Mouse (Mus musculus) testis, postnatal 14 days (tissue): ENCODE data around the gene Pbx1.

Experiments used
- DNase-seq: peaks from one replicate; pipeline ENCODE4 v3.0.0; 2021; ENCODE audit warnings: low spot score

The Pbx1 gene

DNA sequence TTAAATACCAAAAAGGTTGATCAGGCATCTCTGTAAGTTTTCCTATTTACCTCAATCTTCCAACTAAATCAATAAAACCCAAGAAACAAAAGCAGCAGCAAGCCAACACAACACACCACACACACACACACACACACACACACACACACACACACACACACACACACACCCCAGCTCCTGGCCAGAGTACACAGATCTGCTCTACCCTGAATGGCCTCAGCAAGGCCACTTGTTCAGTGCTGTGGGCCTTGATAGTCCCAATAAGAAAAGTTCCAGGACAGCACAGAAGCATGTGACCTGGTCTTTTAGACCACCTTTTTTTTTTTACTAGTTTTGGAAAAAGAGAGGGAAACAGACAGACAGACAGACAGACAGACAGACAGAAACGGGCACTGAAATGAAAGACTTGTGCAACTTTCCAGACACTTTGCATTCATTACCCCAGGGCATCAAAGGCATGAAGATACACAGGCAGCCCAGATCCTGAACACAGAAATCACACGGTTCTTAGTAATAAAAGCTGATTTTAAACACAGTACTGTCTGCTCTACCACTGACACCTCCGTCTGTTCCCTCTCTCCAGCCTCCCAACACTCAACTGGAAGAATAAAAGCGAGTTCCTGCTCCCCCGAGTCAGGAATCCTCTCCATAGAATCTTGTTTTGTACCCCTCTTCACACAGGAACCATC lies 6.9 kb downstream of the Pbx1 start:
- no peak for DNase-seq

DNA sequence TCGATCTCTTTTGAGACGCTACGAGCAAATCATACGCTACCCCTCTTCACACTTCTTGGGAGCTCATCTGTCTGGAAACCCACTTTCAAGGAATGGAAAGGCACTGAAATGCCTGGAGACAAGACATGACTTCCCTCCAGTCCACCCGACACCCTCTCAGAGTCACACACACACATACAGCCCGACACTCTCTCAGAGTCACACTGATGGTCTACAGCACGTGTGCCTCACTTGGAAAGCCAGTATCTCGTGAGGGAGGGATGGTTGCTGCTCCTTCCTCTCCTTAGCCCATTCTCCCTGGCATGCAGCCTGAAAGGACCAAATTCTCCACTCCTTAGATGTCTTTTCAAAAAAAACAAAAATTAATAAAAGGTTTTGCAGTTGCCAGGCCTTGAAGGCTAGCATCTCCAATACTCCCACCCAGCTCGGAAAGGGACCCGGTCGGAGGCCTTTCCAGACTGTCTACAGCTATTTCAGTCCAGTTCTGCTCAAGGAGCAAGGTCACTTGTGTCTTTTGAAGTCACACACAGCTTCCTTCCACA lies 8.6 kb downstream of the Pbx1 start:
- DNase-seq, result no peak

DNA sequence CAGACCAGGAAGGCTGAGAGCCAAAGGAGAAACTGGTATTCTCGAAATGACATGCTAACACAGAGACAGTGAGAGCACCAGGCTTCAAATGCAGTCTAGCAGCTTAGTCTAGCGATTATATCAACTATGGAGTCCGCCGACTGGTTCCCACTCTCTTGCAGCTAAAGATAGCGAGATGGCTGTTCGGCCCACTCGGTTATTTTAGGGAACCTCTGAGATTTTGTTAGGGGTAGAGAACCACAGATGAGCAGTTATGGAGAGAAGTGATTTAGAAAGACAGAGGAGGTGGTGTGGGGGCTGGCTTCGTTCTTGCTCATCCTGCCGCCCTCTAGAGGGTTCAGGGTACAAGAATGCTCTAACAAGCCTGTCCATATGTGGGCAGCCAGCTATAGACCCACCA lies 13.2 kb downstream of the Pbx1 start:
- DNase-seq, result no peak

DNA sequence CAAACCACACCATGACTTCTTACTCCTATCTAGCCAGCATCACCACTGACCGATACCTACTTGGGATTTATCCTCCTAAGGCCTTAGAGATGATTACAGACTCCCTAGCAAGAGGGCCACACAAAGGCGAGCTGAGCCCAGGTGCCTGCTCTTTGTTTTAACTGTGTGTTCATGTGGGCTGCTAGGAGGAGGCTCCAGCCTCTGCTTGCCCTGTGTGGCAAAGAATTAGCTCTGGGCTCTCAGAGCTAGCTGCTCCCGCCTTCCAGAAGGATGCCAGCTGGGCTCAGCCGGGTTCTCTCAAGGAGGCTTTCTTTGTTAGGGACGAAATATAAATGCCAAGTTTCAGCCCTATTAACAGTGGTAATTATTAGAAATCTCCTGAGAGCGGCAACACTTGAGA lies 14.4 kb downstream of the Pbx1 start:
- no peak for DNase-seq

DNA sequence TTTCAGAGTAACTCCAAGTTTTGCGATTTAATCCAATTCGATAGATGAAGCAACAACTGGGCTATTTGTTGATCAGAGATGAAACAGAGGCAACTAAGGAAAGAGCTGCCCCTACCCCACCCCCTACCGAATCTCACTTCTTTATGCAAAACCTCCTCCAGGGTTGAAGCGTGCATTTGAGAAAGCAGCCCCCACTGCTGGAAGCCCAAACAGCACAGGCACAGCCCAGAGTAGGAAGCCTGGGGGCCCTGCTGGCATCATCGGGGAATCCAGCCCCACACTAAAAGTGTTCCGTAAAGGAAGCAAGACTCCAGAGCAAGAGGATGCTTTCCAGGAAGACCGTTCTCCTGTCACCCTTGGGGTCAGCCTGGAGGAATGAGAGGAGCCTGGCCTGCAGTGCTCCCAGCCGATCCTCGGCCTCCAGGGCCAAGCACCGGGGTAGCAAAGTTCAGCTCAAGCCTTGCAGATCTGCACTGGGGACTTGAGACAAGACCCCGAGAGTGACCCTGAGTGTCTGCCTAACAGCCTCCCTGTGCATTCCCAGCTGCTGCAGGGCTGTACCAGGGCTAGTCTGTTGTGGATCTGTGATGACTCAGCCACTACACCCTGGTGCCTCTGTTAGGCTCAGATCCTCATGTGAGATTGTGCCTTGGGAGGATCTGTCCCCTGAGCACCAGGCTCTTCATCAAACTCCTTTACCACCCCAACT lies 15.2 kb downstream of the Pbx1 start:
- no peak for DNase-seq

DNA sequence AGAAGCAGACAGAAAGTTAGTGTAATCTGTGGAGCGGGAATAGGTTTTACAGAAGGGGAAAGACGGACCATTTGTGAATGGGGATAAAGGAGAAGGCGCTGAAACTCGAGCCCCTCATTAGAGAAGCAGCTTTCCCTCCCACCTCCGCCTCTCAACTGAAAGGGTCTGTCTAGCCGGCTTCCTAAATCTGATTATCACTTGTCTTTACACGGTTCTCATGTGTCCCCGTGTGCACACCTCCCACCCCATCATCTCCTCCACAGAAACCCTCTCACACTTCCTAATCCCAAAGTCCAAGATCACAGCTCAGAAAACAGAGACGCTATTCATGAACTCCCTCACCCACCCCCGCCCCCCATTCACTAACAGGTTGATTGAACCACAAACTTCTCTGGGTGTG lies 21.5 kb downstream of the Pbx1 start:
- no peak for DNase-seq

DNA sequence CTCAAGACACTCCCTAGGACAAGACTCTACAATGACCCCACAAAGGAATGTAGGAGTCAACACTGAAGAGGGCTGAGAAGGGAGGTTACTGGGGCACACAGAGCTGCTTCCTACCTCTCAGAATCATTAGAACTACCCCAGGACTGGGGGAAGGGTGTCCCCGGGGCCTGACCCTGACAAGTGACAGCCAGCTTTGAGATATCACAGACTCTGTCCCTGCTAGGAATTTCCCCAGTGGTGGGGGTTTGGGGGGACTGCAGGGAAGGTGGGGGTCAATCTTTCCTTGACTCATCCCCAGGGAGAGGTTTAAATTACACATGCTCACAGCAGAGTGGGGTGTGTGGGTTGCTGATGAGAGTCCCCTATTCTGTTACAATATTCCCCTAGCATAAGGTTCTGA lies 22.0 kb downstream of the Pbx1 start:
- no peak for DNase-seq

DNA sequence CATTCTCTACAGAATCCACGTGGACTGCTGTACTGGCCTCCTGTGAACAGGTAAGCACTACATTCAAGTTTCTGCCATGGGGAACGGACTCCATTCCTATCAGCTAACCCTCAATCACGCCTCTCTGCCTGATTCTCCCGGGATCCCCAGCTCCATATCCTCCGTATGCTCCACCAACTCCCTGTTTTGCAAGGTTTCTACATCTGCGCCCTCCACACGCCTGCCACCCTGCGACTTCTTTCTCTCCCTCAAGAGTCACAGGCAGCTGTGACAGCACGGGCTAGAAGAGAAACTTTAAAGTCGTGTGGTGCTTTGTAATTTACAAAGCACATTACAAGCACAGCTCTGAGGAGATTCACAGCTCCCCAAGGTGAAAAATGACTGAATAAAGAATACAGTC lies 23.3 kb downstream of the Pbx1 start:
- DNase-seq, result no peak

DNA sequence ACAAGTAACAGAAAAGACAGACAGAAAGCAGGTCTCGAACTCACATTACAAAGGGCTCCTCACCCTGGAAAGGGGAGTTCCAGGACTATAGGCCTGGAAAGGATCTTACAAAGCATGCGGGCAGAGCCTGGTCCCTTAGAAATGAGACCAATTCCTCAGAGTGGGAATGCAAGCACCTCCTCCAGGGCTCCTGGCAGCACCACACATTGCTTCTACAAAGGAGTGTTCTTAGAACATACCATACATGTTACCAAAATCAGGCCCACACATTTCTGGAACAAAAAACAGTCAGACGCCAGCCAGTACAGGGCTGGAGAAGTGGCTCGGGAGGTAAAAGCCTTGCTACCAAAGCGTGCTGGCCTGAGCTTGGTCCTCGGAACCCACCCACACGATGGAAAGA lies 24.1 kb downstream of the Pbx1 start:
- no peak for DNase-seq

DNA sequence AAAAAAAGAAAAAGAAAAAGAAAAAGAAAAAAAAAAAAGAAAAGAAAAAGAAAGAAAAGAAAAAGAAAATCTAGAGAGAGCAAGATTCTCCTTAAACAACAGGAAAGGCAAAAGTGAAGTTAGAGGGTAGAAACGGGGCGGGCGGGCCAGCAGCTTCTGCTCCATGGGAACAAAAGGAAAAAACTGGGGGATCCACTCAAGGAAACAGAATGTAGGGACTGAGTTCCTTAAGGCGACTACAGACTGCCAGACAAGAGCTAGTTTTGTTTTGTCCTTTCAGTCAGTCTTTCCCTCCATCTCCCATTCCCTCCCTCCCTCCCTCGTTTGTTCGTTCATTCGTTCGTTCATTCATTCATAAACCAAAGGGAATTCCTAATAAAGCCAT lies 25.8 kb downstream of the Pbx1 start:
- no peak for DNase-seq

DNA sequence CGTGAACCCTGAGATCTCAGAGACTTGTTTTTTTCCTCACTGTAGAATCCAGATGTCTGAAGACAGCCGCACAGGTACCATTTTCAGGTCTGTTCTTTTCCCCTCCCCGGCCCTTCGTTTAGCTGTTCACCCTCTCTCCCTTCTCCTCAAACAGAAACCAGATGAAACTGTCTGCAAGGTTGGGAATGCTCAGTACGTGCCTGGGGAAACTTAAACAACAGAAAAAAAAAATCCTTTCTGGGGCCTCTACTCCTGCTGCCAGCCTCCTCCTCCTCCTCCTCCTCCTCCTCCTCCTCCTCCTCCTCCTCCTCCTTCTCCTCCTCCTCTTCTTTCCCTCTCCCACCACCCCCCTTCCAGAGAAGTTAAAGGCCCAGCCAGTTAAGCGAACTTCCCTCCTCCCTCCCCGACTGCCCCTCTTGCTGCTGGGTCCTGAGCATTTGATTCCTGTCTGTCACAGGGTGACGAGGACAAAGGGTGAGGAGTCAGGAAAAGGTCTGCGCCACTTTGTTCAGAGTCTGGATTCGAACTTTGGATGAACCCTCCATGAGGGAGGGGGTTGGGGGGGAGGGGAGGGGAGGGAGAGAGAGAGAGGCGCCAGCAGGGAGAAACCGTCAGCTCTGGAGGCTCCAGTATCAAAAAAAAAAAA lies 26.3 kb downstream of the Pbx1 start:
- DNase-seq, result peak; percentile 41

DNA sequence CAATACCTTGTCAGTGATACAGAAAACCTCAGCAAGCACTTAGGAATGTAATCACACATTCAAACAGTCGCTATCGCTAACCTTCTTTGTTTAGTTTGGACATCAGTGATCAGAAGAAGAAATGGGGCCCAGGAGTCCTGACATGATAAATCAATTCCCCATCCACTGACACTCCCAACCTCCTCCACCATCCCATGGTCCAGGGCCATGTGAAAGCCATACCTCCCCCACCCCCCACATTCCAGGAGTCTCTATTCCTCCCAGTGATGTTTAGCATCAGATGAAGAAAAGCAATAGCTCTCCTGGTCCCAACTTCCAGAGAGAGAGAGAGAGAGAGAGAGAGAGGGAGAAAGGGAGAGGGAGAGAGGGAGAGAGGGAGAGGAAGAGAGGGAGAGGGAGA lies 28.5 kb downstream of the Pbx1 start:
- no peak for DNase-seq

DNA sequence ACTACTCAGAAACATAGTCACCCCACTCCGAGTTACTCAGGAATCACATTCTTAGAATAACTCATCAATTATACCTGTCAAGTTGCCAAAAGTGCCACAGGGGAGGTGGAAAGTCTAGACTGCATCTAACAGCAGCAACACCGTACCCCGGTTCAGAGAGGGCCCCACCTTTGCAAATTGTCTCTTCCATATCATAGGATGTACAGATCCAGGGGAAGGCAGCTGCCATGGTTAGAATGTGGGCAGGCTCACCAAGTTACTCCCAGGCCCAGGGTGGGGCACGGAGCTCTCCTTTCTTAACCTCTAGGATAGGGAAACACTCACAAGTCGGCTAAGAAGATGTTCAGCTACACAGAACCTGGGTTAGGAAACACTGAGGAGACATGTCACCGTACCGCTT lies 29.4 kb downstream of the Pbx1 start:
- no peak for DNase-seq

DNA sequence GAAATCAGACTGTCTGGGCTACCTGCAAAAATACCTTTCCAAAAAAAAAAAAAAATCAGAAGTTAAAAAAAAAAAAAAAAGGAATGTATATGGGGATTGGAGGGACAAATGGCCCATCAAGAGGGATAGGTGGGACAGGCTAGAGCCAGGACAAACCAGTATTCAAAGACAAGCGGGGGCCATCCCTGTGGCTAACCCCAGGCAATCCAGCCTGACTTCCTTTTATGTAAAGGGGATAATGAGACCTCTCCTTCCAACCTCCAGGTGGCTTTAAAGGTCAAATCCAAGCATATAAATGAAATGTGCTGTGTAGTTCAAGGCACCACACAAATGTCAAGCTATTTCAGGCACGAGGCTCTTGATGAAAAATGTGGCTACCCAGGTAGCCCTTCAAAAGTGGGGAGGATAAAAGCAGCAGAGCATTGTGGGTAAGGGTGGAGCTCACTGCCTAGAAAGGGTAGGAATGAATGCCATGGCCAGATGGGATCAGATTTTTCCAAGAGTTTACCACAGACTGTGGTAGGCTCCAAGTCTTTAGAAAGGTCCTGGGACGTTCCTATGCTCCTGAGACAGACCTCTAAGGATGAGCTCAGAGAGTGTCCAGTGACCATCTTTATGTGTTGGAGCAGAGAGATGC lies 36.4 kb downstream of the Pbx1 start:
- DNase-seq, result no peak

DNA sequence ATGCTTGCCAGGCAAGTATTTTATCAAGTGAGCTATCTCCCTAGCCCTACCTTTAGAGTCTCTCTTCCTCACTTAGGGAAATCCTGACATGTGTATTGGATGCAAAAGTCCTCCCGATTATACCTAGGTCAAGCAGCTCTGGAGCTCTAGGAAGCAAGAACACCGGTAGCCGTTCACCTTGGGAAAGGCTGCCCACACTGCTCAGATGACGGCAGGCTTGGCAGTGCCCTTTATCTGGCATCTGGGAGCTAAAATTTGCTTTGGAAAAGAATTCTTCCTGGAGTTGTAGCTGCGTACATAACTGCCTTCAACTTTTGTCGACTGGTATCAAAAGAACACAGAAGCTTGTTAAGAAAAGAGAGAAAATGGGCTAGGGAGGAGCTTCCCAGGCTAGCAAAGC lies 37.5 kb downstream of the Pbx1 start:
- no peak for DNase-seq

DNA sequence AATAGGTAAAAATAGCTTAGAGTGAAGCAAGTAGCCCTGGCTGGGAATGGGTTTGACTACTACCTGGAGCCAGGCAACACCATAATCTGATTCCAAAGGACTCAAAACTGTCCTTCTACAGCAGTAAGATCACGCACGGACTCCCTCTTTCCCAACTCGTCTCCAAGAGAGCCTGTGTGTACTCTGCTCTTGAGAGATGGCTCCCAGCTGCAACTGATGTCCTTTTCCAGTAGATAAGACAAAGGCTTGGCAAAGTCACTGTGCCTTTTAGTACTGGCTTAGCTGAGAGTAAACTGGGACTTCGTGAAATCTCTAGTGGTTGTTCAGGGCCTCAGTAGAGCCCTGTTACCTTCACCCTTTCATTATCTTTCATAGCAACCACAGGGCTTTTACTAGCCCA lies 38.6 kb downstream of the Pbx1 start:
- peak; percentile 31 for DNase-seq

DNA sequence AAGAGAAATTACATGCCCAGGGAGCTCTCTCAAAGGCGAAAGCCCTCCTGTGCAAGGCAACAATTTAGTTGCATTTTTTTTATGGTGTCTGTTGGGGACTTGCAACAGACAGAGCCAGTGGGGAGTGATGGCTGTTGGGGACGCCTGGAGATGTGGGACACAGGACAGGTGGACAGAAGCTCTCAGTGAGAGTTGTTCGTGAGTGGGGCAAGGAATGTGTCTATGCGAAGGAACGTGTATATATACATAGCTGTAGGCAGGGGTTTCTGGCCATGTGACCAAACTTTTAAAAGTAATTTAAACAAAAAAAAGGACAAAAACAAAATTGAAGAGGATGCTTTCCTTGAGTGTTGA lies 39.6 kb downstream of the Pbx1 start:
- DNase-seq, result no peak

DNA sequence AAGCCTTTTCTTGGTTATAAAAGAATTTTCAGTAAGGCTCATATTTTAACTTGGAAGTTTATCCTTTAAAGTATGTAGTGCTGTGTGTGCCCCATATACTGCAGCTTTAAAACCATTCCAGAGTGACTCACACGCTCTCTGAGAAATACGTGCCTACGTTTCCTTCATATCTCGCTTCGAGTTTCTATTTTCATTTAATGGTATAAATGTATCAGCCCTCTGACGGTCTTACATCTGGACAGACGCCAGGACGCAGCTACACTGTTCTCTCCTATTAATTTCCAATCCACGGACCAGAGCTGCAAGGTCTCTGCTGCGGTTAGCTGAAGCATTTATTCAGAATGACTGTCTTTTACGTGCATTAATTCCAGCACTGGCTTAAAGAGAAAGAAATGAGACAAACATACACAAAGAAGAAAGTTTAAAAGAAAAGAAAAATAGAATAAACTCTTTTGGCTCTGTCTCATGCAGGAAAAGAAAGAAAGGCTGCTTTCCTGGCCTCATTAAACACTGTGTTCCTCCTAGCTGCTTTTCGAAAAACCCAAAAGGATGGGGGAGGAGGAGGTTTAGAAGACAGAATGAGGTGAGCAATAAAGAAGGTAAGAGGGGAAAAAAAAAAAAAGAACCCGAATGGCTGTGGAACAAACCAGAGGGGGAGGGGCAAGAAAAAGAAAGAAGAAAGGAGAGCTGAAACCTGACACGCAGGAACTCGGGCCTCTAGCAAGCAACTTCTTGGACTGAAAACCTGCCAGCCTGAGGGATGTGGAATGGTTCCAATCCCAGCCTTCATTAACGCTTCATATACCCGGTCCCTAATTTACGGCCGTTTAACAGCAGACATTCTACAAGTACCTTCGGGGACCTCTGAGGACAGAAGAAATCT lies 40.2 kb downstream of the Pbx1 start:
- no peak for DNase-seq

DNA sequence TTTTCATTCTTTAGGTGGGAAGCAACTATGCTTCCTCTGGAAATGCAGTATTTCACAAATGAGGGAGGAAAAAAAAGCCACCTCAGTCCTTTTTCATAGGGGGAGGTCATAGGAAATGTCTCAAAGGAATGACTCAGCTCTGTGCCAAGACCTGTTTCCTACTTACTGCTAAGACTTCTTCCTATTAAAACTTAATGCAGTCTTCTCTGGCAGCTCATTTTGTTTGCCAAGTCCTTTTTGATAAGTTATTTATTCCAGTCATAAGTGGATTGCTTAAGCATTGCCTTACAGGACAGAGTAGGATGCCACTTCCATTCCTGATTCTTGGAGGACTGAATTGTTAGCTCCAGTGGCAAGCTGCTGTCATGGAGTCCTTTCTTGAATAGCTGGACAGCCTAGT lies 41.3 kb downstream of the Pbx1 start:
- no peak for DNase-seq

DNA sequence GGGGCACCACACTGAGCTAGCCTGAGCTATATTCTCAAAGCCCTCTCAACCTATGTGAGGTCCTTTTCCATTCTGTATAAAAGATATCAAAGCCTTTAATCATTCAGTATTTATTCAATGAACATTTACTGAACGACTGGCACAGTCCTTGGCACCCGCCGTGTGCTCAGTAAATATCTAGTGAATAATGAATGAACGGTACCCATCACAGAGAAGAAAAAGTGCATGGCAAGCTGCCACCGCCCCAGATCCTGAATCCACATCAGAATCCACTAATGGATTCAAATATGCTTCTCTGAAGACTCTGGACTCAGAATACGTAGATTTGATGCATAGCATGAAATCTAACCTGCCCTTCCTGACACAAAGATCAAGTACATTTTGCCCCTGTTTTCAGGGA lies 45.9 kb downstream of the Pbx1 start:
- no peak for DNase-seq

DNA sequence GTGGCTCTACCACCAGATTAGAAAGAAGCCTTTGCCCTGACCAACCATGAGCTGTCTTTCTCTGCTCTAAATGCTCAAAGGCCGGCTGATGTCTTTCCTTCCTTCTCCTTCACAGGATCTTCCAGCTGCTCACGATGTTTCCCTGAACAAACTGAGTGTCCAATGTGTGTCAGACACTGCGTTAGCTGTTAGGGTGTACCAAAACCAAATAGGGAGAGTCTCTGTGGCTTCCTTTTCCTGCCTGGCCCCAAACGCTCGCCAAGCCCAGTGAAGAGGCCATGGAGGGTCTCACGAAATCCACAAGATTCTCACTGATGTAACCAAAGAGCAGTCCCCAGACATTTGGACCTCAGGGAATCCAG lies 47.5 kb downstream of the Pbx1 start:
- DNase-seq, result no peak
